ENCODE assay signal across 15 mouse cellular contexts in genomic region chr2:156974967-156975366, GRCm38 (mm10). TPM values are rescaled to one million over a fixed set of nuclear protein-coding genes. Genes with fewer than 3 reads are reported as not detected.
A peak's percentile ranks its signal among the peaks of the same experiment; 100 is the strongest.
DNase-seq lines count a peak whose midpoint lies in the region; ATAC-seq and TF ChIP-seq lines count a peak whose summit lies in the region.
"Had no signal": no experiment of that assay in that cellular context is flagged by ENCODE, and none has a peak within 500 bp of the region (broad histone marks: within the 10 kb centered on the region; RNA-seq: fewer than 3 reads in every experiment).

No protein-coding gene starts in this region.

- no peak overlapping the region for H3K9ac ChIP-seq in kidney, embryonic 14.5 days (ENCODE audit: low read depth, low read length)
- H3K9ac ChIP-seq in heart, postnatal 0 days (replicated peaks; ENCODE audit: low read depth, low read length) = no peak overlapping the region
- H3K9ac ChIP-seq: embryonic facial prominence, embryonic 12.5 days; forebrain, embryonic 13.5 days had no signal

- DNase-seq in kidney, postnatal 10 days = no peak
- peak; percentile 56 for DNase-seq in heart, postnatal 0 days (ENCODE audit: low spot score)
- no peak for DNase-seq in yolk sac, embryonic 10.5 days (ENCODE audit: low spot score)
- DNase-seq: adrenal gland, adult 2 months; cerebellum, postnatal 10 days; right cerebral cortex, postnatal 14 days had no signal

- TF ChIP-seq CTCF in heart, postnatal 0 days (IDR thresholded peaks at IDR 0.05; ENCODE audit: low read depth) = no peak

- TF ChIP-seq EP300 in heart, postnatal 0 days (IDR thresholded peaks at IDR 0.05; ENCODE audit: low read depth) = no peak

- H3K27ac ChIP-seq in kidney, embryonic 14.5 days (ENCODE audit: low read depth, low read length) = no peak overlapping the region
- peak overlapping the region; percentile 75 for H3K27ac ChIP-seq in heart, postnatal 0 days (ENCODE audit: low read depth)
- H3K27ac ChIP-seq: embryonic facial prominence, embryonic 12.5 days; forebrain, embryonic 13.5 days had no signal

- 0 out of 2 replicates have a peak, but pooled peaks cover 5% of the 10 kb centered on the region for H3K4me1 ChIP-seq in kidney, embryonic 14.5 days (ENCODE audit: control insufficient read depth, insufficient read depth, low read length)
- H3K4me1 ChIP-seq in megakaryocyte, embryonic 14.5 days = peaks cover 80% of the 10 kb centered on the region
- H3K4me1 ChIP-seq in heart, postnatal 0 days (ENCODE audit: control insufficient read depth, insufficient read depth) = peaks cover 36% of the 10 kb centered on the region

- H3K27me3 ChIP-seq in kidney, embryonic 14.5 days (ENCODE audit: control insufficient read depth, insufficient read depth, low read length) = no peaks in the 10 kb centered on the region
- H3K27me3 ChIP-seq in megakaryocyte, embryonic 14.5 days (replicated peaks) = no peaks in the 10 kb centered on the region
- H3K27me3 ChIP-seq in heart, postnatal 0 days (ENCODE audit: control insufficient read depth, insufficient read depth, low read length) = no peaks in the 10 kb centered on the region
- H3K27me3 ChIP-seq: embryonic facial prominence, embryonic 12.5 days; forebrain, embryonic 13.5 days; Patski had no signal

- 6% methylated on average over 2 of the region's 2 CpGs for WGBS in kidney, embryonic 14.5 days
- 0% methylated on average over 2 of the region's 2 CpGs for WGBS in heart, postnatal 0 days

- ATAC-seq in kidney, embryonic 14.5 days (ENCODE audit: low FRiP score, low TSS enrichment) = peak; percentile 66
- no peak for ATAC-seq in megakaryocyte, adult 5-6 weeks (ENCODE audit: poor library complexity, severe bottlenecking)
- ATAC-seq in heart, postnatal 0 days (ENCODE audit: insufficient read depth, low read depth) = peak; percentile 83
- no peak for ATAC-seq in granulocyte monocyte progenitor cell, adult 5-6 weeks (replicated peaks; ENCODE audit: poor library complexity, severe bottlenecking)
- ATAC-seq in erythroblast, adult 5-6 weeks (replicated peaks; ENCODE audit: low FRiP score, poor library complexity, severe bottlenecking) = no peak
- ATAC-seq: forebrain, embryonic 13.5 days; intestine, postnatal 0 days; Patski had no signal

- no peaks in the 10 kb centered on the region for H3K36me3 ChIP-seq in kidney, embryonic 14.5 days (ENCODE audit: control insufficient read depth, insufficient read depth, low read length)
- H3K36me3 ChIP-seq in megakaryocyte, embryonic 14.5 days (replicated peaks; ENCODE audit: low read length) = peaks cover 36% of the 10 kb centered on the region
- no peaks in the 10 kb centered on the region for H3K36me3 ChIP-seq in heart, postnatal 0 days (replicated peaks; ENCODE audit: control insufficient read depth, insufficient read depth, low read length)
- H3K36me3 ChIP-seq: embryonic facial prominence, embryonic 12.5 days had no signal

- H3K4me3 ChIP-seq in kidney, embryonic 14.5 days (ENCODE audit: low read length) = no peak overlapping the region
- H3K4me3 ChIP-seq in megakaryocyte, embryonic 14.5 days (replicated peaks) = peak overlapping the region; percentile 76
- no peak overlapping the region for H3K4me3 ChIP-seq in heart, postnatal 0 days (ENCODE audit: low read depth, low read length)
- H3K4me3 ChIP-seq: embryonic facial prominence, embryonic 12.5 days; forebrain, embryonic 13.5 days had no signal

- no peaks in the 10 kb centered on the region for H3K9me3 ChIP-seq in kidney, embryonic 14.5 days (ENCODE audit: control insufficient read depth, low read length)
- H3K9me3 ChIP-seq in megakaryocyte, embryonic 14.5 days = no peaks in the 10 kb centered on the region
- H3K9me3 ChIP-seq in heart, postnatal 0 days (replicated peaks; ENCODE audit: control insufficient read depth, low read length) = no peaks in the 10 kb centered on the region
- H3K9me3 ChIP-seq: embryonic facial prominence, embryonic 12.5 days; forebrain, embryonic 13.5 days had no signal

- H3K4me2 ChIP-seq in kidney, embryonic 14.5 days (replicated peaks; ENCODE audit: low read depth, low read length) = no peak overlapping the region
- H3K4me2 ChIP-seq in heart, postnatal 0 days (ENCODE audit: low read depth, low read length) = peak overlapping the region; percentile 29; the same call in 1 of the 2 replicates
- H3K4me2 ChIP-seq: embryonic facial prominence, embryonic 12.5 days; forebrain, embryonic 13.5 days had no signal

RNA-seq across cellular contexts. Expression of gene Ndrg3, which starts 16.9 kb away (rescaled TPM):
- 31.9 and 44.1 TPM in 2 replicates for polyA plus RNA-seq in kidney, embryonic 14.5 days (2014; fragmentation: Nextera tagmentation; extraction: Ambion mirVana)
- polyA plus RNA-seq in megakaryocyte, embryonic 14.5 days (2012; ENCODE audit: insufficient read depth, low replicate concordance) = 1.1 and 3.3 TPM in 2 replicates
- total RNA-seq in megakaryocyte, adult 5-6 weeks (2015) = 22.4 and 28.5 TPM in 2 replicates
- 23.9 and 27.3 TPM in 2 replicates for total RNA-seq in megakaryocyte, adult 5-6 weeks (2017)
- 21.9 and 27.2 TPM in 2 replicates for total RNA-seq in heart, postnatal 0 days (2014; rRNA removed; ENCODE audit: low replicate concordance)
- 16.2 and 17.1 TPM in 2 replicates for polyA plus RNA-seq in heart, postnatal 0 days (2015; fragmentation: Nextera tagmentation; extraction: Ambion mirVana)
- 25.7 and 28.1 TPM in 2 replicates for total RNA-seq in granulocyte monocyte progenitor cell, adult 5-6 weeks (2014; fragmentation: Nextera tagmentation)
- 22.5 and 25.1 TPM in 2 replicates for total RNA-seq in granulocyte monocyte progenitor cell, adult 5-6 weeks (2017)
- total RNA-seq in erythroblast, adult 5-6 weeks (2015; ENCODE audit: low replicate concordance) = 15.3 and 15.6 TPM in 2 replicates
- total RNA-seq in erythroblast, adult 5-6 weeks (2017; ENCODE audit: low replicate concordance) = 9.2 and 10.3 TPM in 2 replicates

RNA-seq across cellular contexts. Expression of gene Dsn1, which starts 32.0 kb away (rescaled TPM):
- 30.8 and 43.8 TPM in 2 replicates for polyA plus RNA-seq in kidney, embryonic 14.5 days (2014; fragmentation: Nextera tagmentation; extraction: Ambion mirVana)
- polyA plus RNA-seq in megakaryocyte, embryonic 14.5 days (2012; ENCODE audit: insufficient read depth, low replicate concordance) = 0.73 TPM in 1 of 2 replicates, not detected in the other
- 13.3 and 14.6 TPM in 2 replicates for total RNA-seq in megakaryocyte, adult 5-6 weeks (2015)
- total RNA-seq in megakaryocyte, adult 5-6 weeks (2017) = 36.4 and 47.0 TPM in 2 replicates
- 28.2 and 47.4 TPM in 2 replicates for total RNA-seq in heart, postnatal 0 days (2014; rRNA removed; ENCODE audit: low replicate concordance)
- polyA plus RNA-seq in heart, postnatal 0 days (2015; fragmentation: Nextera tagmentation; extraction: Ambion mirVana) = 13.8 TPM in 2 replicates
- total RNA-seq in granulocyte monocyte progenitor cell, adult 5-6 weeks (2014; fragmentation: Nextera tagmentation) = 17.8 and 23.9 TPM in 2 replicates
- 36.9 and 50.6 TPM in 2 replicates for total RNA-seq in granulocyte monocyte progenitor cell, adult 5-6 weeks (2017)
- total RNA-seq in erythroblast, adult 5-6 weeks (2015; ENCODE audit: low replicate concordance) = 12.3 and 14.8 TPM in 2 replicates
- 21.2 TPM in 2 replicates for total RNA-seq in erythroblast, adult 5-6 weeks (2017; ENCODE audit: low replicate concordance)

Comparison
In these comparisons a context has a peak if more than half of its experiments do, and no peak if none do; other contexts are left out.
1. ATAC-seq: peak in kidney, embryonic 14.5 days (single experiment) and heart, postnatal 0 days (single experiment); none in megakaryocyte, adult 5-6 weeks (single experiment), granulocyte monocyte progenitor cell, adult 5-6 weeks (single experiment) and erythroblast, adult 5-6 weeks (single experiment).